Mouse (Mus musculus) inflammation-experienced regulatory T-cells, adult 16 weeks (primary cell): ENCODE data around the gene Olfr397. TPM values are rescaled to one million over a fixed set of nuclear protein-coding genes. Genes with fewer than 3 reads are reported as not detected.

Source experiments
- polyA plus RNA-seq: library from polyadenylated mRNA; unstranded; fragments of 100-300 nt; shearing (Covaris generic); gene quantifications from one replicate; pipeline ENCODE4 v1.2.1, GENCODE M21; 2017

Olfr397 gene
- polyA plus RNA-seq, result not detected

GRCm38 (mm10) chr11:73960517-73960916, at the start of gene Olfr397:
Gene Olfr397 (plus strand): TSS chr11:73960817.

GRCm38 (mm10) chr11:73936377-73936776, 24.2 kb upstream of the Olfr397 start, which contains the start of gene Olfr23:
Gene Olfr23 (plus strand): TSS chr11:73936677.

GRCm38 (mm10) chr11:73990307-73990706, 29.7 kb downstream of the Olfr397 start, which contains the start of gene Olfr398:
Gene Olfr398 (minus strand): TSS chr11:73990407.

Other genes with a start within 250 kb of the Olfr397 start
- gene Olfr389, start 180.1 kb upstream of the Olfr397 start, polyA plus RNA-seq, result not detected
- gene Olfr390, start 177.9 kb upstream of the Olfr397 start, polyA plus RNA-seq, result not detected
- not detected for gene Olfr391-ps, start 157.8 kb upstream of the Olfr397 start, polyA plus RNA-seq
- gene Olfr392, start 143.8 kb upstream of the Olfr397 start, polyA plus RNA-seq, result not detected
- not detected for gene Olfr393, start 109.4 kb upstream of the Olfr397 start, polyA plus RNA-seq
- gene Olfr394, start 70.0 kb upstream of the Olfr397 start, polyA plus RNA-seq, result not detected
- gene Olfr395, start 51.5 kb upstream of the Olfr397 start, polyA plus RNA-seq, result not detected
- not detected for gene Olfr23, start 24.1 kb upstream of the Olfr397 start, polyA plus RNA-seq
- 0.06 TPM for gene Olfr398, start 29.6 kb downstream of the Olfr397 start, polyA plus RNA-seq
- not detected for gene Olfr139, start 95.7 kb downstream of the Olfr397 start, polyA plus RNA-seq
- gene Olfr399, start 95.8 kb downstream of the Olfr397 start, polyA plus RNA-seq, result not detected
- not detected for gene Zfp616, start 109.1 kb downstream of the Olfr397 start, polyA plus RNA-seq
- gene Olfr401, start 152.9 kb downstream of the Olfr397 start, polyA plus RNA-seq, result not detected
- not detected for gene Olfr402, start 192.7 kb downstream of the Olfr397 start, polyA plus RNA-seq
- not detected for gene Olfr403, start 225.4 kb downstream of the Olfr397 start, polyA plus RNA-seq